22 mouse cellular contexts compared by ENCODE assay signal in the genomic region with DNA sequence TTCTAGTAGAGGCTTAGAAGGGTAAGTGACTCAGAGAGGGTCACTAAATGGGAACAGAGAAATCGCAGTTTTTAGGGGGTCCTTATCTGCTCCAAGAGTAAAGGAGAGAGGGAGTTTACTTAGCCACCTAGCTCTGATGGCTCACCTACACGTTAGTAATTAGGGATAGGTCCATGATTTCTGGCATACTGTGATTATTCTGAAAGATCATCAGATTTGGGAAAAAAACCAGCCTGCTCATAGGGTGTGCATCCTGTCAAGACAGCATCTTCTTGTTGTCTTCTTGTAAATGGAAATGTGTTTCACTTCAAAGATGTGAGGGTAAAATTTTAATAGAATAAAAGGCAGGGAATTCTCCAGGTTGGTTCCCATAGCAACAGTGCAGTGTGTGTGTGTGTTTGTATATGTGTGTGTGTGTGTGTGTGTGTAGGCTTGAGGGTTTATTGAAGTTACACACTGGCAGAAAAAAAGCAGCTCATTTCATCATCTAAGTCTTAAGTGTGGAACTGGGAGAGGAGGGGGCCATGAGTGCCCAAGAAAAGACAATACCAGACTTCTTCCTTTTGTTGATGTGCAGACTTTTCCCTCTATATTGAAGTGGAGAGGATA.
DNase-seq lines count a peak whose midpoint lies in the region; ATAC-seq lines count a peak whose summit lies in the region.
"Had no signal": no experiment of that assay in that cellular context is flagged by ENCODE, and none has a peak within 500 bp of the region (broad histone marks: within the 10 kb centered on the region; RNA-seq: fewer than 3 reads in every experiment).

No protein-coding gene starts in this region.

- 67% methylated on average over 2 of the region's 2 CpGs for WGBS in forebrain, embryonic 14.5 days
- 80% methylated on average over 2 of the region's 2 CpGs for WGBS in forebrain, embryonic 11.5 days
- WGBS in midbrain, embryonic 15.5 days = 67% methylated on average over 2 of the region's 2 CpGs
- 44% methylated on average over 2 of the region's 2 CpGs for WGBS in liver, embryonic 12.5 days (ENCODE audit: insufficient replicate concordance)

- no peaks in the 10 kb centered on the region for H3K27me3 ChIP-seq in forebrain, embryonic 14.5 days (replicated peaks; ENCODE audit: control insufficient read depth, insufficient read depth, low read length)
- H3K27me3 ChIP-seq in forebrain, embryonic 11.5 days (ENCODE audit: control insufficient read depth, insufficient read depth, low read length) = no peaks in the 10 kb centered on the region
- H3K27me3 ChIP-seq in midbrain, embryonic 15.5 days (replicated peaks) = no peaks in the 10 kb centered on the region
- H3K27me3 ChIP-seq in liver, embryonic 12.5 days (replicated peaks) = no peaks in the 10 kb centered on the region
- H3K27me3 ChIP-seq: embryonic facial prominence, embryonic 15.5 days had no signal

- no peak overlapping the region for H3K4me2 ChIP-seq in forebrain, embryonic 14.5 days (ENCODE audit: low read length)
- no peak overlapping the region for H3K4me2 ChIP-seq in forebrain, embryonic 11.5 days (ENCODE audit: low read depth, low read length, severe bottlenecking)
- no peak overlapping the region for H3K4me2 ChIP-seq in midbrain, embryonic 15.5 days
- H3K4me2 ChIP-seq in liver, embryonic 12.5 days = no peak overlapping the region
- H3K4me2 ChIP-seq: embryonic facial prominence, embryonic 15.5 days had no signal

- H3K36me3 ChIP-seq in forebrain, embryonic 14.5 days (ENCODE audit: control insufficient read depth, insufficient read depth, low read length) = no peaks in the 10 kb centered on the region
- H3K36me3 ChIP-seq in forebrain, embryonic 11.5 days (ENCODE audit: control insufficient read depth, insufficient read depth, low read length) = no peaks in the 10 kb centered on the region
- H3K36me3 ChIP-seq in midbrain, embryonic 15.5 days (replicated peaks) = no peaks in the 10 kb centered on the region
- no peaks in the 10 kb centered on the region for H3K36me3 ChIP-seq in liver, embryonic 12.5 days
- H3K36me3 ChIP-seq: embryonic facial prominence, embryonic 15.5 days; limb, embryonic 10.5 days had no signal

- ATAC-seq in forebrain, embryonic 14.5 days = no peak
- no peak for ATAC-seq in forebrain, embryonic 11.5 days (replicated peaks; ENCODE audit: low FRiP score)
- ATAC-seq in midbrain, embryonic 15.5 days (replicated peaks) = peak; percentile 94
- ATAC-seq in liver, embryonic 12.5 days = no peak
- ATAC-seq: lung, postnatal 0 days had no signal

- H3K4me1 ChIP-seq in forebrain, embryonic 14.5 days (ENCODE audit: control insufficient read depth, insufficient read depth, low read length) = no peaks in the 10 kb centered on the region
- H3K4me1 ChIP-seq in forebrain, embryonic 11.5 days (replicated peaks; ENCODE audit: control insufficient read depth, insufficient read depth, low read length) = no peaks in the 10 kb centered on the region
- H3K4me1 ChIP-seq in midbrain, embryonic 15.5 days = peaks cover 5% of the 10 kb centered on the region; the same call in 1 of the 2 replicates
- no peaks in the 10 kb centered on the region for H3K4me1 ChIP-seq in liver, embryonic 12.5 days
- H3K4me1 ChIP-seq: embryonic facial prominence, embryonic 15.5 days; limb, embryonic 10.5 days had no signal

- H3K9me3 ChIP-seq in forebrain, embryonic 14.5 days (replicated peaks; ENCODE audit: control insufficient read depth, low read length) = no peaks in the 10 kb centered on the region
- H3K9me3 ChIP-seq in forebrain, embryonic 11.5 days (ENCODE audit: control insufficient read depth, low read length) = no peaks in the 10 kb centered on the region
- no peaks in the 10 kb centered on the region for H3K9me3 ChIP-seq in midbrain, embryonic 15.5 days
- H3K9me3 ChIP-seq in liver, embryonic 12.5 days (replicated peaks) = no peaks in the 10 kb centered on the region
- H3K9me3 ChIP-seq: embryonic facial prominence, embryonic 15.5 days; limb, embryonic 10.5 days had no signal

- no peak overlapping the region for H3K9ac ChIP-seq in forebrain, embryonic 14.5 days (ENCODE audit: low read length)
- H3K9ac ChIP-seq in forebrain, embryonic 11.5 days (ENCODE audit: low read length) = no peak overlapping the region
- no peak overlapping the region for H3K9ac ChIP-seq in midbrain, embryonic 15.5 days
- no peak overlapping the region for H3K9ac ChIP-seq in liver, embryonic 12.5 days
- H3K9ac ChIP-seq: embryonic facial prominence, embryonic 15.5 days had no signal

- H3K4me3 ChIP-seq in forebrain, embryonic 14.5 days (ENCODE audit: low read depth, low read length) = no peak overlapping the region
- H3K4me3 ChIP-seq in forebrain, embryonic 11.5 days (ENCODE audit: low read depth, low read length) = no peak overlapping the region
- no peak overlapping the region for H3K4me3 ChIP-seq in midbrain, embryonic 15.5 days
- no peak overlapping the region for H3K4me3 ChIP-seq in liver, embryonic 12.5 days
- H3K4me3 ChIP-seq: embryonic facial prominence, embryonic 15.5 days; limb, embryonic 10.5 days; myocyte had no signal

- no peak overlapping the region for H3K27ac ChIP-seq in forebrain, embryonic 14.5 days (ENCODE audit: low read depth, low read length)
- H3K27ac ChIP-seq in forebrain, embryonic 11.5 days (ENCODE audit: low read depth, low read length) = no peak overlapping the region
- peak overlapping the region; percentile 39; the same call in 1 of the 2 replicates for H3K27ac ChIP-seq in midbrain, embryonic 15.5 days
- no peak overlapping the region for H3K27ac ChIP-seq in liver, embryonic 12.5 days
- H3K27ac ChIP-seq: embryonic facial prominence, embryonic 15.5 days; kidney, postnatal 0 days; limb, embryonic 10.5 days; macrophage had no signal

- peak; percentile 41 for DNase-seq in forebrain, embryonic 14.5 days (ENCODE audit: low spot score)
- no peak for DNase-seq in forebrain, embryonic 11.5 days (ENCODE audit: low spot score)
- DNase-seq in left cerebral cortex, postnatal 14 days (ENCODE audit: low spot score in 2 of 2) = peak; percentile 16 to 41
- DNase-seq in left cerebral cortex, adult 11 months (ENCODE audit: low spot score) = no peak
- DNase-seq in brain, adult 2 months (ENCODE audit: low read depth, low spot score) = peak; percentile 36
- no peak for DNase-seq in cerebellum, adult 11 months
- DNase-seq: adrenal gland, postnatal 10 days; cerebellum, adult 9-11 months; heart, postnatal 36 days; kidney, adult 2 months; layer of hippocampus, adult 9-11 months; liver; right cerebral cortex, postnatal 25 days; spleen, adult 18-20 months had no signal

- intact Hi-C loops in left cerebral cortex, postnatal 14 days (cut with DNase I) = no loop called here

Comparison
In these comparisons a context has a peak if more than half of its experiments do, and no peak if none do; other contexts are left out.
1. DNase-seq: peak in forebrain, embryonic 14.5 days (single experiment), left cerebral cortex, postnatal 14 days (2 of 2) and brain, adult 2 months (single experiment); none in forebrain, embryonic 11.5 days (single experiment), left cerebral cortex, adult 11 months (single experiment) and cerebellum, adult 11 months (single experiment).